Mouse (Mus musculus) left cerebral cortex, adult 18-20 months (tissue): ENCODE results near the gene Depp1. TPM values are rescaled to one million over a fixed set of nuclear protein-coding genes. Genes with fewer than 3 reads are reported as not detected.
"Not testable (repeated sequence)": the region's sequence is repeated elsewhere in the genome, so short reads cannot be mapped to it uniquely, and the experiment has no call there.

Experiments
- DNase-seq, 2 experiments: peaks; one replicate each; pipeline ENCODE4 v3.0.0; 2021 to 2022; ENCODE audit warnings: low spot score in 2 of 2, mixed read lengths in 1 of 2
- long read RNA-seq, 2 experiments: library from polyadenylated mRNA; stranded (forward); transcript quantifications; one replicate each; pipeline ENCODE4 v2.0.0; 2021
- total RNA-seq, 2 experiments: library from RNA; stranded (reverse); gene quantifications; 2 replicates each; pipeline ENCODE4 v1.2.3; 2021

Depp1 gene
- 1 to 10 TPM; 1.4 to 2.5 TPM for total RNA-seq
- long read RNA-seq, experiment 1, partial matches to known transcripts, result 0 of 3 reads
- long read RNA-seq, experiment 1, other reads (novel, unspliced or antisense), result 0 of 3 reads
- long read RNA-seq, experiment 2, result 0 reads

- no peak for DNase-seq
These were observed at the start of gene Depp1 for GRCm38 (mm10) chr6:116650406-116650805. Gene Depp1 (plus strand): TSS chr6:116650609.

- not testable (repeated sequence) for DNase-seq
These were observed 49.4 kb upstream of the Depp1 start for GRCm38 (mm10) chr6:116600969-116601368.

GRCm38 (mm10) chr6:116607230-116607629 lies 43.2 kb upstream of the Depp1 start:
- DNase-seq, result no peak

- DNase-seq, result no peak
These were observed 34.7 kb upstream of the Depp1 start for GRCm38 (mm10) chr6:116615719-116616118.

- no peak for DNase-seq
These were observed 32.3 kb upstream of the Depp1 start for GRCm38 (mm10) chr6:116618073-116618472.

- no peak for DNase-seq
These were observed 28.9 kb upstream of the Depp1 start for GRCm38 (mm10) chr6:116621318-116622023.

GRCm38 (mm10) chr6:116626417-116626816 lies 24.0 kb upstream of the Depp1 start:
- not testable (repeated sequence) for DNase-seq

GRCm38 (mm10) chr6:116628095-116628494 lies 22.3 kb upstream of the Depp1 start:
- DNase-seq, result no peak

GRCm38 (mm10) chr6:116628539-116629171 lies 21.8 kb upstream of the Depp1 start, which contains the start of gene Zfp422:
Gene Zfp422 (minus strand): TSS chr6:116628999.
- DNase-seq, result peak; percentile 40 to 63

- no peak for DNase-seq
These were observed 20.6 kb upstream of the Depp1 start for GRCm38 (mm10) chr6:116629766-116630165.

- DNase-seq, result peak; percentile 77 to 86
These were observed 18.3 kb upstream of the Depp1 start for GRCm38 (mm10) chr6:116632129-116632528.

GRCm38 (mm10) chr6:116633741-116634695 lies 16.4 kb upstream of the Depp1 start:
- DNase-seq, result no peak

GRCm38 (mm10) chr6:116635251-116636180 lies 14.9 kb upstream of the Depp1 start:
- DNase-seq, result no peak

- DNase-seq, result no peak
These were observed 13.7 kb upstream of the Depp1 start for GRCm38 (mm10) chr6:116636581-116637235.

GRCm38 (mm10) chr6:116637496-116637895 lies 12.9 kb upstream of the Depp1 start:
- DNase-seq, result no peak

- DNase-seq, result no peak
These were observed 11.5 kb upstream of the Depp1 start for GRCm38 (mm10) chr6:116638871-116639270.

GRCm38 (mm10) chr6:116639663-116640062 lies 10.7 kb upstream of the Depp1 start:
- no peak for DNase-seq

- DNase-seq, result peak; percentile 58 to 74
These were observed 7.5 kb upstream of the Depp1 start for GRCm38 (mm10) chr6:116642942-116643341.

- DNase-seq, result no peak
These were observed 6.5 kb upstream of the Depp1 start for GRCm38 (mm10) chr6:116643881-116644280.

GRCm38 (mm10) chr6:116644335-116644734 lies 6.1 kb upstream of the Depp1 start:
- DNase-seq, result no peak
